Mouse (Mus musculus): Measurements from ENCODE around the gene Baz2a.
"Not testable (repeated sequence)": the region's sequence is repeated elsewhere in the genome, so short reads cannot be mapped to it uniquely, and the experiment has no call there.

Baz2a gene

GRCm38 (mm10) chr10:128091564-128092505, at the start of gene Baz2a:
TSS of gene Baz2a (plus strand) at chr10:128091577.
- peak within 1 kb of the TSS; percentile 98 for H3K4me3 ChIP-seq (replicated peaks; ENCODE audit: low read length)
- no peak for TF ChIP-seq CTCF (conservative IDR thresholded peaks at IDR 0.05; ENCODE audit: low read length)
- TF ChIP-seq POU5F1 (IDR thresholded peaks at IDR 0.05; ENCODE audit: borderline replicate concordance, low read length) = no peak
- TF ChIP-seq NANOG (IDR thresholded peaks at IDR 0.05; ENCODE audit: borderline replicate concordance, low read length) = no peak

GRCm38 (mm10) chr10:128041636-128042035, 49.7 kb upstream of the Baz2a start:
- H3K4me1 ChIP-seq (replicated peaks; ENCODE audit: low read depth, low read length) = peaks cover 94% of the 10 kb centered on the region

More at GRCm38 (mm10) chr10:128091564-128092505, at the start of gene Baz2a:
- Histone ChIP-seq H3K4me1 (replicated peaks; ENCODE audit: low read depth, low read length) (peaks cover 70% of the 10 kb centered on the region), H3K9me3 (ENCODE audit: low read length) (no peaks in the 10 kb centered on the region), H3K27me3 (ENCODE audit: insufficient read depth, low read length) (no peaks in the 10 kb centered on the region), H3K36me3 (ENCODE audit: insufficient read depth, low read length) (peaks cover 37% of the 10 kb centered on the region)

GRCm38 (mm10) chr10:128042466-128042865, 48.9 kb upstream of the Baz2a start:
- TF ChIP-seq POU5F1 (IDR thresholded peaks at IDR 0.05; ENCODE audit: borderline replicate concordance, low read length) (no peak), CTCF (conservative IDR thresholded peaks at IDR 0.05; ENCODE audit: low read length) (no peak), NANOG (IDR thresholded peaks at IDR 0.05; ENCODE audit: borderline replicate concordance, low read length) (no peak)
- no peaks in the 10 kb centered on the region for H3K27me3 ChIP-seq (ENCODE audit: insufficient read depth, low read length)
- H3K4me3 ChIP-seq (replicated peaks; ENCODE audit: low read length) = 0 out of 2 replicates have a peak overlapping the region, but pooled peaks have one; percentile 20
- no peaks in the 10 kb centered on the region for H3K9me3 ChIP-seq (ENCODE audit: low read length)
- peaks cover 98% of the 10 kb centered on the region for H3K36me3 ChIP-seq (ENCODE audit: insufficient read depth, low read length)
- peaks cover 89% of the 10 kb centered on the region for H3K4me1 ChIP-seq (replicated peaks; ENCODE audit: low read depth, low read length)

More at GRCm38 (mm10) chr10:128041636-128042035, 49.7 kb upstream of the Baz2a start:
- Histone ChIP-seq H3K4me3 (replicated peaks; ENCODE audit: low read length) (peak overlapping the region; percentile 99; the same call in 1 of the 2 replicates), H3K9me3 (ENCODE audit: low read length) (no peaks in the 10 kb centered on the region), H3K36me3 (ENCODE audit: insufficient read depth, low read length) (peaks cover 99% of the 10 kb centered on the region), H3K27me3 (ENCODE audit: insufficient read depth, low read length) (no peaks in the 10 kb centered on the region)
- TF ChIP-seq CTCF (conservative IDR thresholded peaks at IDR 0.05; ENCODE audit: low read length) (no peak), POU5F1 (IDR thresholded peaks at IDR 0.05; ENCODE audit: borderline replicate concordance, low read length) (no peak), NANOG (IDR thresholded peaks at IDR 0.05; ENCODE audit: borderline replicate concordance, low read length) (no peak)

- H3K4me1 ChIP-seq (replicated peaks; ENCODE audit: low read depth, low read length) = peaks cover 81% of the 10 kb centered on the region
- no peaks in the 10 kb centered on the region for H3K27me3 ChIP-seq (ENCODE audit: insufficient read depth, low read length)
- H3K9me3 ChIP-seq (ENCODE audit: low read length) = no peaks in the 10 kb centered on the region
- H3K4me3 ChIP-seq (replicated peaks; ENCODE audit: low read length) = 0 out of 2 replicates have a peak overlapping the region, but pooled peaks have one; percentile 20
- TF ChIP-seq NANOG (IDR thresholded peaks at IDR 0.05; ENCODE audit: borderline replicate concordance, low read length) (no peak), POU5F1 (IDR thresholded peaks at IDR 0.05; ENCODE audit: borderline replicate concordance, low read length) (no peak), CTCF (conservative IDR thresholded peaks at IDR 0.05; ENCODE audit: low read length) (no peak)
- H3K36me3 ChIP-seq (ENCODE audit: insufficient read depth, low read length) = peaks cover 100% of the 10 kb centered on the region
Measured at GRCm38 (mm10) chr10:128043041-128043835, 48.1 kb upstream of the Baz2a start.

- Histone ChIP-seq H3K4me3 (replicated peaks; ENCODE audit: low read length) (no peak overlapping the region), H3K4me1 (replicated peaks; ENCODE audit: low read depth, low read length) (peaks cover 32% of the 10 kb centered on the region), H3K36me3 (ENCODE audit: insufficient read depth, low read length) (peaks cover 86% of the 10 kb centered on the region), H3K27me3 (ENCODE audit: insufficient read depth, low read length) (no peaks in the 10 kb centered on the region), H3K9me3 (ENCODE audit: low read length) (no peaks in the 10 kb centered on the region)
- TF ChIP-seq POU5F1 (IDR thresholded peaks at IDR 0.05; ENCODE audit: borderline replicate concordance, low read length) (no peak), NANOG (IDR thresholded peaks at IDR 0.05; ENCODE audit: borderline replicate concordance, low read length) (no peak), CTCF (conservative IDR thresholded peaks at IDR 0.05; ENCODE audit: low read length) (no peak)
Measured at GRCm38 (mm10) chr10:128048157-128048556, 43.2 kb upstream of the Baz2a start.

GRCm38 (mm10) chr10:128049741-128050140, 41.6 kb upstream of the Baz2a start:
- TF ChIP-seq NANOG (IDR thresholded peaks at IDR 0.05; ENCODE audit: borderline replicate concordance, low read length) (no peak), CTCF (conservative IDR thresholded peaks at IDR 0.05; ENCODE audit: low read length) (no peak), POU5F1 (IDR thresholded peaks at IDR 0.05; ENCODE audit: borderline replicate concordance, low read length) (no peak)
- H3K4me3 ChIP-seq (replicated peaks; ENCODE audit: low read length) = no peak overlapping the region

GRCm38 (mm10) chr10:128050355-128050754, 41.0 kb upstream of the Baz2a start:
- TF ChIP-seq POU5F1 (IDR thresholded peaks at IDR 0.05; ENCODE audit: borderline replicate concordance, low read length) = no peak
- TF ChIP-seq NANOG (IDR thresholded peaks at IDR 0.05; ENCODE audit: borderline replicate concordance, low read length) = no peak
- no peak for TF ChIP-seq CTCF (conservative IDR thresholded peaks at IDR 0.05; ENCODE audit: low read length)
- Histone ChIP-seq H3K4me3 (replicated peaks; ENCODE audit: low read length) (no peak overlapping the region), H3K4me1 (replicated peaks; ENCODE audit: low read depth, low read length) (peaks cover 10% of the 10 kb centered on the region), H3K36me3 (ENCODE audit: insufficient read depth, low read length) (peaks cover 64% of the 10 kb centered on the region), H3K27me3 (ENCODE audit: insufficient read depth, low read length) (peaks cover 3% of the 10 kb centered on the region; the same call in 1 of the 2 replicates), H3K9me3 (ENCODE audit: low read length) (no peaks in the 10 kb centered on the region)

More at GRCm38 (mm10) chr10:128049741-128050140, 41.6 kb upstream of the Baz2a start:
- Histone ChIP-seq H3K4me1 (replicated peaks; ENCODE audit: low read depth, low read length) (peaks cover 16% of the 10 kb centered on the region), H3K36me3 (ENCODE audit: insufficient read depth, low read length) (peaks cover 70% of the 10 kb centered on the region), H3K9me3 (ENCODE audit: low read length) (no peaks in the 10 kb centered on the region), H3K27me3 (ENCODE audit: insufficient read depth, low read length) (peaks cover 3% of the 10 kb centered on the region; the same call in 1 of the 2 replicates)

- H3K36me3 ChIP-seq (ENCODE audit: insufficient read depth, low read length) = peaks cover 52% of the 10 kb centered on the region
- no peaks in the 10 kb centered on the region for H3K9me3 ChIP-seq (ENCODE audit: low read length)
- H3K4me3 ChIP-seq (replicated peaks; ENCODE audit: low read length) = no peak overlapping the region
- no peaks in the 10 kb centered on the region; the same call in 1 of the 2 replicates for H3K4me1 ChIP-seq (replicated peaks; ENCODE audit: low read depth, low read length)
- TF ChIP-seq POU5F1 (IDR thresholded peaks at IDR 0.05; ENCODE audit: borderline replicate concordance, low read length) (no peak), NANOG (IDR thresholded peaks at IDR 0.05; ENCODE audit: borderline replicate concordance, low read length) (no peak), CTCF (conservative IDR thresholded peaks at IDR 0.05; ENCODE audit: low read length) (no peak)
- H3K27me3 ChIP-seq (ENCODE audit: insufficient read depth, low read length) = peaks cover 3% of the 10 kb centered on the region; the same call in 1 of the 2 replicates
Measured at GRCm38 (mm10) chr10:128051589-128051988, 39.8 kb upstream of the Baz2a start.

- not testable (repeated sequence) for H3K4me3 ChIP-seq (replicated peaks; ENCODE audit: low read length); H3K27me3 ChIP-seq (ENCODE audit: insufficient read depth, low read length)
Measured at GRCm38 (mm10) chr10:128052136-128052535, 39.2 kb upstream of the Baz2a start.

More at GRCm38 (mm10) chr10:128052136-128052535, 39.2 kb upstream of the Baz2a start:
- not testable (repeated sequence) for H3K9me3 ChIP-seq (ENCODE audit: low read length); H3K4me1 ChIP-seq (replicated peaks; ENCODE audit: low read depth, low read length)
- H3K36me3 ChIP-seq (ENCODE audit: insufficient read depth, low read length) = peaks cover 46% of the 10 kb centered on the region
